Mouse (Mus musculus) cerebral cortex, adult 2 months (tissue): ENCODE results near the gene Cyp2c23.

Source experiments
- WGBS: fragments of 180-500 bp; shearing (Covaris S2); methylation state at CpG from one replicate; pipeline ENCODE4 v1.1.7; 2018; 5-methylcytosine and 5-hydroxymethylcytosine counted together

The Cyp2c23 gene

GRCm38 (mm10) chr19:43973711-43974110 is 55.3 kb downstream of the Cyp2c23 start:
- WGBS = 88% methylated on average over 9 of the region's 9 CpGs

GRCm38 (mm10) chr19:43972129-43972528 is 56.9 kb downstream of the Cyp2c23 start:
- WGBS = 94% methylated on average over 8 of the region's 8 CpGs

- WGBS = 52% methylated on average over 10 of the region's 11 CpGs
Observed at GRCm38 (mm10) chr19:43968436-43969026, 60.5 kb downstream of the Cyp2c23 start.

- 82% methylated on average over 2 of the region's 2 CpGs for WGBS
Observed at GRCm38 (mm10) chr19:43966481-43966880, 62.5 kb downstream of the Cyp2c23 start.

- WGBS = 69% methylated on average over 11 of the region's 11 CpGs
Observed at GRCm38 (mm10) chr19:43965496-43966085, 63.4 kb downstream of the Cyp2c23 start.

GRCm38 (mm10) chr19:43962795-43963194 is 66.2 kb downstream of the Cyp2c23 start:
- 74% methylated on average over 9 of the region's 9 CpGs for WGBS

GRCm38 (mm10) chr19:43961185-43961584 is 67.8 kb downstream of the Cyp2c23 start:
- WGBS = 94% methylated on average over 2 of the region's 2 CpGs

- WGBS = 87% methylated on average over 11 of the region's 11 CpGs
Observed at GRCm38 (mm10) chr19:43960014-43960413, 69.0 kb downstream of the Cyp2c23 start.

GRCm38 (mm10) chr19:43959162-43959561 is 69.8 kb downstream of the Cyp2c23 start:
- 22% methylated on average over 2 of the region's 2 CpGs for WGBS

GRCm38 (mm10) chr19:43957881-43958280 is 71.1 kb downstream of the Cyp2c23 start:
- WGBS = 48% methylated on average over 4 of the region's 4 CpGs

- WGBS = 29% methylated on average over 4 of the region's 4 CpGs
Observed at GRCm38 (mm10) chr19:43957402-43957801, 71.6 kb downstream of the Cyp2c23 start.

- WGBS = 85% methylated on average over 5 of the region's 5 CpGs
Observed at GRCm38 (mm10) chr19:43955266-43955665, 73.7 kb downstream of the Cyp2c23 start.
